Mouse (Mus musculus) MEL (cell line): ENCODE data around the gene Aldh8a1. TPM values are rescaled to one million over a fixed set of nuclear protein-coding genes. Genes with fewer than 3 reads are reported as not detected.

Source experiments
- DNase-seq: peaks from one replicate; pipeline ENCODE4 v3.0.0; 2011; ENCODE audit warnings: low read depth, low spot score
- H3K27ac ChIP-seq: 2 replicates; pipeline ENCODE4 v1.5.1; 2012; ENCODE audit warnings: low read depth, mild to moderate bottlenecking, control low read depth, low read length, moderate library complexity; ENCODE audit not compliant: control insufficient read depth
- H3K27me3 ChIP-seq, 2 experiments: fragments of 150-350 bp in 1 of 2; sonication (generic) in 1 of 2; 2 replicates each; pipeline ENCODE4 v1.6.1; 2012; ENCODE audit warnings: low read length in 2 of 2, mild to moderate bottlenecking in 2 of 2, improper control_type of control experiment in 1 of 2, moderate library complexity in 1 of 2; ENCODE audit not compliant: insufficient read depth in 2 of 2, control insufficient read depth in 1 of 2
- H3K36me3 ChIP-seq, 2 experiments: 2 replicates each; pipeline ENCODE4 v1.6.1; 2012 to 2014; ENCODE audit warnings: low read length in 2 of 2, improper control_type of control experiment in 1 of 2, inconsistent platforms in 1 of 2, mild to moderate bottlenecking in 1 of 2; ENCODE audit not compliant: insufficient read depth in 2 of 2, control insufficient read depth in 1 of 2
- H3K4me1 ChIP-seq, 2 experiments: fragments of 150-350 bp in 1 of 2; sonication (generic) in 1 of 2; 2 replicates each; pipeline ENCODE4 v1.6.1; 2012; ENCODE audit warnings: low read length in 2 of 2, improper control_type of control experiment in 1 of 2, mild to moderate bottlenecking in 1 of 2; ENCODE audit not compliant: insufficient read depth in 2 of 2, control insufficient read depth in 1 of 2
- H3K4me3 ChIP-seq, 2 experiments: fragments of 150-350 bp in 1 of 2; sonication (generic) in 1 of 2; 2 replicates each; pipeline ENCODE4 v1.5.1; 2012; ENCODE audit warnings: low read depth in 2 of 2, low read length in 2 of 2, mild to moderate bottlenecking in 2 of 2, moderate library complexity in 2 of 2, control low read depth in 1 of 2, improper control_type of control experiment in 1 of 2; ENCODE audit not compliant: control insufficient read depth in 1 of 2, insufficient read depth in 1 of 2
- H3K79me2 ChIP-seq: 2 replicates; pipeline ENCODE4 v1.6.1; 2012; ENCODE audit warnings: mild to moderate bottlenecking, low read length, moderate library complexity; ENCODE audit not compliant: control insufficient read depth, poor library complexity, insufficient read depth
- H3K9ac ChIP-seq: 2 replicates; pipeline ENCODE4 v1.6.1; 2012; ENCODE audit warnings: low read depth, mild to moderate bottlenecking, control low read depth, low read length, moderate library complexity; ENCODE audit not compliant: control insufficient read depth, poor library complexity, severe bottlenecking
- H3K9me3 ChIP-seq: fragments of 150-350 bp; sonication (generic); replicated peaks from 2 replicates; pipeline ENCODE4 v1.6.1; 2012; ENCODE audit warnings: mild to moderate bottlenecking, low read length, improper control_type of control experiment, moderate library complexity; ENCODE audit not compliant: insufficient read depth
- BHLHE40 ChIP-seq: IDR thresholded peaks from 2 replicates; pipeline ENCODE4 v1.6.1; 2012; ENCODE audit warnings: low read depth, mild to moderate bottlenecking, inconsistent platforms, low read length, improper control_type of control experiment, borderline replicate concordance
- EP300 ChIP-seq, 2 experiments: IDR thresholded peaks; 2 replicates each; pipeline ENCODE4 v1.6.1; 2011; ENCODE audit warnings: improper control_type of control experiment in 2 of 2, low read length in 2 of 2, low read depth in 1 of 2, mild to moderate bottlenecking in 1 of 2
- ETS1 ChIP-seq: IDR thresholded peaks from 2 replicates; pipeline ENCODE4 v1.6.1; 2012; ENCODE audit warnings: low read depth, mild to moderate bottlenecking, inconsistent platforms, low read length, improper control_type of control experiment, moderate library complexity
- JUND ChIP-seq: IDR thresholded peaks from 2 replicates; pipeline ENCODE4 v1.6.1; 2011; ENCODE audit warnings: low read depth, mild to moderate bottlenecking, improper control_type of control experiment, low read length
- KAT2A ChIP-seq: conservative IDR thresholded peaks from 2 replicates; pipeline ENCODE4 v1.6.1; 2012; ENCODE audit warnings: low read depth, low read length, improper control_type of control experiment, inconsistent platforms
- MAFK ChIP-seq: IDR thresholded peaks from 2 replicates; pipeline ENCODE4 v1.6.1; 2011; ENCODE audit warnings: low read depth, mild to moderate bottlenecking, low read length, improper control_type of control experiment, borderline replicate concordance
- MYB ChIP-seq: IDR thresholded peaks from 2 replicates; pipeline ENCODE4 v1.6.1; 2011; ENCODE audit warnings: mild to moderate bottlenecking, low read depth, low read length, improper control_type of control experiment
- NRF1 ChIP-seq: IDR thresholded peaks from 2 replicates; pipeline ENCODE4 v1.6.1; 2014; ENCODE audit warnings: low read depth, mild to moderate bottlenecking, inconsistent platforms, low read length, improper control_type of control experiment, moderate library complexity; ENCODE audit not compliant: poor library complexity, insufficient read depth, severe bottlenecking
- POLR2A ChIP-seq, 2 experiments: IDR thresholded peaks; 2 replicates each; pipeline ENCODE4 v1.6.1; 2011 to 2012; ENCODE audit warnings: low read length in 2 of 2, mild to moderate bottlenecking in 2 of 2, control low read depth in 1 of 2, improper control_type of control experiment in 1 of 2, low read depth in 1 of 2, moderate library complexity in 1 of 2; ENCODE audit not compliant: control insufficient read depth in 1 of 2, insufficient read depth in 1 of 2, poor library complexity in 1 of 2
- POLR2AphosphoS5 ChIP-seq: IDR thresholded peaks from 2 replicates; pipeline ENCODE4 v1.6.1; 2012; ENCODE audit warnings: low read depth, borderline replicate concordance, mild to moderate bottlenecking, inconsistent platforms, low read length, moderate library complexity, mixed read lengths
- SIN3A ChIP-seq: IDR thresholded peaks from 2 replicates; pipeline ENCODE4 v1.6.1; 2012; ENCODE audit warnings: low read length, improper control_type of control experiment, inconsistent platforms
- TCF12 ChIP-seq: IDR thresholded peaks from 2 replicates; pipeline ENCODE4 v1.6.1; 2014; ENCODE audit warnings: low read depth, mild to moderate bottlenecking, inconsistent platforms, low read length, improper control_type of control experiment, moderate library complexity
- UBTF ChIP-seq: IDR thresholded peaks from 2 replicates; pipeline ENCODE4 v1.6.1; 2012; ENCODE audit warnings: low read depth, mild to moderate bottlenecking, inconsistent platforms, low read length, improper control_type of control experiment, moderate library complexity, borderline replicate concordance; ENCODE audit not compliant: insufficient read depth
- USF1 ChIP-seq: IDR thresholded peaks from 2 replicates; pipeline ENCODE4 v1.6.1; 2014; ENCODE audit warnings: low read depth, mild to moderate bottlenecking, inconsistent platforms, low read length, improper control_type of control experiment, moderate library complexity
- USF2 ChIP-seq, 2 experiments: IDR thresholded peaks; 2 replicates each; pipeline ENCODE4 v1.6.1; 2011 to 2012; ENCODE audit warnings: improper control_type of control experiment in 2 of 2, low read length in 2 of 2, borderline replicate concordance in 1 of 2, inconsistent platforms in 1 of 2, low read depth in 1 of 2, mild to moderate bottlenecking in 1 of 2; ENCODE audit not compliant: insufficient read depth in 1 of 2
- ZC3H11A ChIP-seq: IDR thresholded peaks from 2 replicates; pipeline ENCODE4 v1.6.1; 2012; ENCODE audit warnings: low read depth, mild to moderate bottlenecking, inconsistent platforms, low read length, improper control_type of control experiment
- ZMIZ1 ChIP-seq: IDR thresholded peaks from 2 replicates; pipeline ENCODE4 v1.6.1; 2012; ENCODE audit warnings: low read depth, mild to moderate bottlenecking, inconsistent platforms, low read length, improper control_type of control experiment, moderate library complexity
- ZNF384 ChIP-seq: IDR thresholded peaks from 2 replicates; pipeline ENCODE4 v1.6.1; 2012; ENCODE audit warnings: low read depth, mild to moderate bottlenecking, inconsistent platforms, low read length, improper control_type of control experiment
- polyA plus RNA-seq, 2 experiments: library from polyadenylated mRNA; stranded (reverse) in 1 of 2; unstranded in 1 of 2; fragments of >175 nt in 1 of 2; fragments of >200 nt in 1 of 2; gene quantifications; 2 replicates each; pipeline versions ENCODE4 v1.2.1 to v1.2.4; 2012; ENCODE audit warnings: low replicate concordance in 2 of 2, low read depth in 1 of 2; ENCODE audit not compliant: insufficient read length in 2 of 2, insufficient read depth in 1 of 2, missing spikeins in 1 of 2
- total RNA-seq: library from RNA; depleted of rRNA; stranded (reverse); fragments of 300-350 nt; gene quantifications from 2 replicates; pipeline ENCODE4 v1.2.3, GENCODE M21; 2012

Aldh8a1 gene
- total and polyA plus RNA-seq, 3 experiments = 0.04 to 0.07 TPM; not detected in 1

DNA sequence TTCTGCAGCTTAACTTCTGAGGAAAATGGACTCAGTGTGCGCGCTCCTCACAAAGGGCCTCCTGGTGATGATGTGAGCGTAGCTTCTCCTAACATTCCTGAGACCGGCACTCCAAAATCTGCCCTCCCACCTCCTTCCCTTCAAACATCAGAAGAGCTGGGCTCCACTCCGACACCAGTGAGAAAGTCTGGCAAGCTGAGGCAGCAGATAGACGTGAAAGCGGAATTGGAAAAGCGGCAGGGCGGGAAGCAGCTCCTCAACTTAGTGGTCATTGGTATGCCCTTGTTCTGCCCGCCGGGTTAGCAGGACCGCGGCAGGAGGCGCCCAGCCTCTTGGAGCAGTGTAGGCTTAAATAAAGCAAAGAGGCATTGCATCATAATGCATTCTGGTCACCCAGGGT, 35.4 kb upstream of the Aldh8a1 start:
- H3K27me3 ChIP-seq = no peaks in the 10 kb centered on the region
- TF ChIP-seq ETS1 (no peak), ZNF384 (no peak), USF1 (no peak), MAFK (no peak), ZMIZ1 (no peak)
- H3K36me3 ChIP-seq = peaks cover 0 to 35% of the 10 kb centered on the region in 2 experiments; a peak in 2 of 4 replicates
- no peak overlapping the region for H3K9ac ChIP-seq
- H3K9me3 ChIP-seq = no peaks in the 10 kb centered on the region
- no peak overlapping the region for H3K4me3 ChIP-seq
- H3K4me1 ChIP-seq = no peaks in the 10 kb centered on the region
- no peaks in the 10 kb centered on the region for H3K79me2 ChIP-seq
- DNase-seq = no peak
- no peak overlapping the region for H3K27ac ChIP-seq

DNA sequence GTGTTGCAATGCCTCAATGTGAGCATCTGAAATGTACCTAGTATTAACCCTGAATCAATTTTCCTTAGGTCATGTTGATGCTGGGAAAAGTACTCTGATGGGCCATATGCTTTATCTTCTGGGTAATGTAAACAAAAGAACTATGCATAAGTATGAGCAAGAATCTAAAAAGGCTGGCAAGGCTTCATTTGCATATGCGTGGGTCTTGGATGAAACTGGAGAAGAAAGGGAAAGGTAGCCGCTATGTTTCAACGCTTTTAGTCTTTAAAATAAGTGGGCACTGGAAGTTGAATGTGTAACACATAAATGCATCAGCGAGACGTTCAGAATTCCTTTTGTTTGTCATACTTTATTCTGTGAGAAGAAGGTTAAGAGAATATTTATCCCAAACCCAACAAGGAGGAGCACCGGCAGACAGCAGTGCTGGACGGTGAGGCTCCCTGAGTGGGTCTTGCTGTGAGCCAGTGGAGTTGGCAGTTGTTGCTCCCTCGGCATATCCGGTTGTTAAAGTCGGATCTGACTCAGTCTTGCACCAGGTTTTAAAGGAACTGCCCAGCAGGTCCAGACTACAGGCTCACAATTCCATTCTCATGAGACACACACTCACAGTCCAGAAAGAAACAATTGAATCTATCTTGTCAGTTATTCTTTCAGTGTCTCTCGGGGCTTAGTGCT, 34.6 kb upstream of the Aldh8a1 start:
- Histone ChIP-seq H3K79me2 (no peaks in the 10 kb centered on the region), H3K4me3 (no peak overlapping the region), H3K27me3 (no peaks in the 10 kb centered on the region), H3K4me1 (no peaks in the 10 kb centered on the region), H3K9ac (no peak overlapping the region), H3K9me3 (no peaks in the 10 kb centered on the region), H3K27ac (no peak overlapping the region), H3K36me3 (peaks cover 0 to 33% of the 10 kb centered on the region in 2 experiments; a peak in 2 of 4 replicates)
- TF ChIP-seq POLR2AphosphoS5 = no peak
- no peak for TF ChIP-seq NRF1
- TF ChIP-seq EP300 (IDR thresholded peaks at IDR 0.05; ENCODE audit: low read depth in 1 of 2, low read length in 2 of 2) = no peak
- no peak for TF ChIP-seq BHLHE40
- no peak for TF ChIP-seq MYB
- no peak for TF ChIP-seq USF2 (IDR thresholded peaks at IDR 0.05; ENCODE audit: borderline replicate concordance in 1 of 2, insufficient read depth in 1 of 2, low read depth in 1 of 2, low read length in 2 of 2)
- no peak for TF ChIP-seq UBTF
- no peak for TF ChIP-seq TCF12
- no peak for TF ChIP-seq POLR2A (IDR thresholded peaks at IDR 0.05; ENCODE audit: control insufficient read depth in 1 of 2, insufficient read depth in 1 of 2, low read depth in 1 of 2, low read length in 2 of 2, poor library complexity in 1 of 2)
- no peak for TF ChIP-seq JUND
- TF ChIP-seq SIN3A = no peak
- no peak for TF ChIP-seq KAT2A
- no peak for TF ChIP-seq ZC3H11A
- DNase-seq = no peak
